Mouse (Mus musculus): ENCODE results near the gene Usp18. TPM values are rescaled to one million over a fixed set of nuclear protein-coding genes. Genes with fewer than 3 reads are reported as not detected.

Usp18 gene
- polyA plus RNA-seq, 1 experiment: 4.3 TPM

DNA sequence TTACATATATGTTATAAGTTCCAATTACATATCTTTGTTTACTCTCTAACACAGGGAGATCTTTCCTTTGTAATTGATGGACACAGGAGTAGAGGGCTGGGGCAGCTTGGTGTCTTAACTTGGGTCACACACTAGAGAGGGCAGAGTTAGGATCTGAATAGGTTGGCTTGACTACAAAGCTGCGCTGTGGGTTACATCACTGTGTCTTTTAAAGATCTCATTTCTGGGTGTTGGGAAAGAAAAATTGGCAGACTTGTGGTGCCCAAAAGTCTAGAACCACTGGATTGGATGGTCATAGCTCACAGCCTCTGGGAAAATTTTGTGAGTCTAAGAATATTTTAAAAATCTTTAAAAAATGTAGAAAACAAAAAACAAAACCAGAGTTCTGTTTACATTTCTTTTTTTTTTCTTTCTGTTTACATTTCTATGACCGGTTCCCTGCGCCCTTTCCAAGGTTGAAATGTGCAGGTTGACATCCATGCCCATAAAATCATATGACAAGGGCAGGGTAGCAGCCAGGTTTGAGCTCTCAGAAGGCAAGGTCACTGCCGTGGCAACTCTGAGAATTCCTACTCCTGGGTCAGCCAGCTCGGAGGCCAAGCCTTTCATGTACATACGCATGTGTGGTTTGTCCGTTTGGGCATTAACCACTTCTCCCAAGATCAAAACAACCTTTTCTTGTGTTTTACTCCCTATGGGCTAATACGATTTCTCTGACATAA is 23.7 kb upstream of the Usp18 start:
- no peak for TF ChIP-seq EP300 (IDR thresholded peaks at IDR 0.05; ENCODE audit: insufficient read depth, low read depth, low read length)
- no peak for TF ChIP-seq POLR2A (IDR thresholded peaks at IDR 0.05; ENCODE audit: insufficient read depth, low read length)
- no peak for TF ChIP-seq CTCF (IDR thresholded peaks at IDR 0.05; ENCODE audit: low read depth, low read length)
- H3K4me1 ChIP-seq (ENCODE audit: control insufficient read depth, insufficient read depth, low read length): no peaks in the 10 kb centered on the region
- no peaks in the 10 kb centered on the region for H3K36me3 ChIP-seq (ENCODE audit: control insufficient read depth, insufficient read depth, low read length, poor library complexity, severe bottlenecking)
- no peak overlapping the region for H3K4me3 ChIP-seq (ENCODE audit: low read depth, low read length)
- H3K27ac ChIP-seq (ENCODE audit: insufficient read depth, low read length): no peak overlapping the region
- H3K9ac ChIP-seq (ENCODE audit: low read depth, poor library complexity, severe bottlenecking): no peak overlapping the region
- no peaks in the 10 kb centered on the region for H3K27me3 ChIP-seq (ENCODE audit: control insufficient read depth, insufficient read depth, low read length, poor library complexity, severe bottlenecking)
- H3K9me3 ChIP-seq (replicated peaks; ENCODE audit: control insufficient read depth, insufficient read depth, low read length, poor library complexity, severe bottlenecking): no peaks in the 10 kb centered on the region

- no peak overlapping the region for H3K27ac ChIP-seq (ENCODE audit: insufficient read depth, low read length)
Observed at GRCm38 (mm10) chr6:121223001-121223400, 22.7 kb upstream of the Usp18 start.

DNA sequence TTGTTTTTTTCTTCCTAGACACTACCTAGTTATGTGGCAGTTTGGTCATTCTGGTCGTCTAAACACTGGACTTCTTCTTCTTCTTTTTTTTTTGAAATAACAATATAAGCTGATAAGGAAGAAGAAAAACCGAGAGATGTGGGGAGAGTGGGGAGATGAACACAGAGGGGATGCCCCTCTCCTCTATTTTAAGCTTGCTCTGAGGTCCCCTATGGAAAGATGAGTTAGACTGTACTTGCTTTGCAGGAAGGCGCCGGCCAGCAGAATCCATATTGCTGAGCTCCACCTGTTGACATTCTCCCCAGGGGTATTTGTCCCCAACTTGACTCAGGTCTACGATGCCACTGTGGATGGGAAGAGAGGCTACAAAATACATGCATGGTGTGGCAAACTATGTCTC is 21.6 kb upstream of the Usp18 start:
- no peak for TF ChIP-seq CTCF (IDR thresholded peaks at IDR 0.05; ENCODE audit: low read depth, low read length)
- no peak for TF ChIP-seq POLR2A (IDR thresholded peaks at IDR 0.05; ENCODE audit: insufficient read depth, low read length)
- TF ChIP-seq EP300 (IDR thresholded peaks at IDR 0.05; ENCODE audit: insufficient read depth, low read depth, low read length): no peak
- no peaks in the 10 kb centered on the region for H3K27me3 ChIP-seq (ENCODE audit: control insufficient read depth, insufficient read depth, low read length, poor library complexity, severe bottlenecking)
- no peak overlapping the region for H3K27ac ChIP-seq (ENCODE audit: insufficient read depth, low read length)
- no peaks in the 10 kb centered on the region for H3K4me1 ChIP-seq (ENCODE audit: control insufficient read depth, insufficient read depth, low read length)
- no peaks in the 10 kb centered on the region for H3K9me3 ChIP-seq (replicated peaks; ENCODE audit: control insufficient read depth, insufficient read depth, low read length, poor library complexity, severe bottlenecking)
- H3K36me3 ChIP-seq (ENCODE audit: control insufficient read depth, insufficient read depth, low read length, poor library complexity, severe bottlenecking): no peaks in the 10 kb centered on the region
- H3K4me3 ChIP-seq (ENCODE audit: low read depth, low read length): no peak overlapping the region
- H3K9ac ChIP-seq (ENCODE audit: low read depth, poor library complexity, severe bottlenecking): no peak overlapping the region

More at GRCm38 (mm10) chr6:121223001-121223400, 22.7 kb upstream of the Usp18 start:
- Histone ChIP-seq H3K27me3 (ENCODE audit: control insufficient read depth, insufficient read depth, low read length, poor library complexity, severe bottlenecking) (no peaks in the 10 kb centered on the region), H3K4me3 (ENCODE audit: low read depth, low read length) (no peak overlapping the region), H3K9me3 (replicated peaks; ENCODE audit: control insufficient read depth, insufficient read depth, low read length, poor library complexity, severe bottlenecking) (no peaks in the 10 kb centered on the region), H3K36me3 (ENCODE audit: control insufficient read depth, insufficient read depth, low read length, poor library complexity, severe bottlenecking) (no peaks in the 10 kb centered on the region), H3K4me1 (ENCODE audit: control insufficient read depth, insufficient read depth, low read length) (no peaks in the 10 kb centered on the region), H3K9ac (ENCODE audit: low read depth, poor library complexity, severe bottlenecking) (no peak overlapping the region)
- TF ChIP-seq EP300 (IDR thresholded peaks at IDR 0.05; ENCODE audit: insufficient read depth, low read depth, low read length) (no peak), CTCF (IDR thresholded peaks at IDR 0.05; ENCODE audit: low read depth, low read length) (no peak), POLR2A (IDR thresholded peaks at IDR 0.05; ENCODE audit: insufficient read depth, low read length) (no peak)

DNA sequence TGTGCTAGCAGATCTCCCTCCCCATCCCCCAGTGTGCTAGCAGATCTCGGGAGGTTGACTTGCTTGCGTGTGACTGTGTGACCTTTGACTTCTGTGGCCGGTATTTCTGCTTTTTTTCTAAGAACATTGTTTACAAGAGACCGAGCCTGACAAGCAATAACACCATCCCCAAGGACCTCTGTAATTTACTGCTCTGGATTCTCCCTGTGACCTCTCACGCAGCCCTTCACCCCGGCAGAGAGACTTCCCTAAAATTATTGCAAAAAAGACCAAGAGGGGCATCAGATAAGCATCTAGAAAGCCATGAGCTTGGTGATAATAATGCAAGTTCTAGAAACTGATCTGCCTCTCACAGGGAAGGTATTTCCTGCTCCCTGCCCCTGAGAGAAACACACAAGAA is 20.7 kb upstream of the Usp18 start:
- no peak overlapping the region for H3K27ac ChIP-seq (ENCODE audit: insufficient read depth, low read length)
- H3K27me3 ChIP-seq (ENCODE audit: control insufficient read depth, insufficient read depth, low read length, poor library complexity, severe bottlenecking): no peaks in the 10 kb centered on the region
- no peaks in the 10 kb centered on the region for H3K36me3 ChIP-seq (ENCODE audit: control insufficient read depth, insufficient read depth, low read length, poor library complexity, severe bottlenecking)
- H3K4me3 ChIP-seq (ENCODE audit: low read depth, low read length): no peak overlapping the region
- TF ChIP-seq POLR2A (IDR thresholded peaks at IDR 0.05; ENCODE audit: insufficient read depth, low read length): no peak
- TF ChIP-seq CTCF (IDR thresholded peaks at IDR 0.05; ENCODE audit: low read depth, low read length): no peak
- TF ChIP-seq EP300 (IDR thresholded peaks at IDR 0.05; ENCODE audit: insufficient read depth, low read depth, low read length): no peak
- no peak overlapping the region for H3K9ac ChIP-seq (ENCODE audit: low read depth, poor library complexity, severe bottlenecking)
- H3K4me1 ChIP-seq (ENCODE audit: control insufficient read depth, insufficient read depth, low read length): no peaks in the 10 kb centered on the region
- no peaks in the 10 kb centered on the region for H3K9me3 ChIP-seq (replicated peaks; ENCODE audit: control insufficient read depth, insufficient read depth, low read length, poor library complexity, severe bottlenecking)

DNA sequence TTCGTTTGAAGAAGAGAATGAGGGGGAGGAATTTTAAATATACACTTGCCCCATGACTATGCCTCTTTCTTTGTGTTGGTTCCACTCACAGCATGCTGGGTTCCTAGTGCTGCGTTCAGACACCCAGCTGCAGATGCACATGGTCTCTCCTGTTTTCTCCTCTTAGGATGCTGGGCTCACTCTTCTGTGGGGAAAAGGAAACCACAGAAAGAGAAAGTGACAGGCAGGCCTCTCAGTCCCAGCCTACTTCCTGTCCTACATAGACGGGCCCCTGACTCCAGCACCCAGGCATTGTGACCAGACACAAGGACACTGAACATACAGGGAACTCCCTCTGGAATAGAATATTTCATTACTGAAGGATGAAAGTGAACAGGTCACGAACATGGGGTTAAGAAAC is 19.7 kb upstream of the Usp18 start:
- H3K9ac ChIP-seq (ENCODE audit: low read depth, poor library complexity, severe bottlenecking): no peak overlapping the region
- TF ChIP-seq POLR2A (IDR thresholded peaks at IDR 0.05; ENCODE audit: insufficient read depth, low read length) (no peak), CTCF (IDR thresholded peaks at IDR 0.05; ENCODE audit: low read depth, low read length) (no peak), EP300 (IDR thresholded peaks at IDR 0.05; ENCODE audit: insufficient read depth, low read depth, low read length) (no peak)
- H3K27ac ChIP-seq (ENCODE audit: insufficient read depth, low read length): no peak overlapping the region
- H3K27me3 ChIP-seq (ENCODE audit: control insufficient read depth, insufficient read depth, low read length, poor library complexity, severe bottlenecking): no peaks in the 10 kb centered on the region
- H3K9me3 ChIP-seq (replicated peaks; ENCODE audit: control insufficient read depth, insufficient read depth, low read length, poor library complexity, severe bottlenecking): no peaks in the 10 kb centered on the region
- no peaks in the 10 kb centered on the region for H3K36me3 ChIP-seq (ENCODE audit: control insufficient read depth, insufficient read depth, low read length, poor library complexity, severe bottlenecking)
- no peak overlapping the region for H3K4me3 ChIP-seq (ENCODE audit: low read depth, low read length)
- H3K4me1 ChIP-seq (ENCODE audit: control insufficient read depth, insufficient read depth, low read length): no peaks in the 10 kb centered on the region

DNA sequence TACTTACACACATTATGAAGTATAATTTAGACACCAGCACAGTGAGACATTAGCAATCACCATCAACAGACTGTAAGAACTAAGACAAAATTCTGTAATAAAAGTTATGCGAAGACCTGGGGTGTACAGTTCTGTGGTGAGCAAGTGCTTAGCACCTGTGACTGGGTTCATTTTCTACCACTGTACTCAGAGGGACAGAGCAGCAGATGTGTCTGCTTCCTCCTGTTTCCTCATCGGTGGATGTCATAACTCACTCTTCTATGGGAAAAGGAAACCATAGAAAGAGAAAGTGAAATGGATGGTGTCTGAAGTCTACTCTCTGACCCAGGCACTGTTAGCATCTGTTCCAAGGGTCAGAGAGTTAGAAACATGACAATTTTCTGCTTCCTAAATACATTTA is 19.0 kb upstream of the Usp18 start:
- Histone ChIP-seq H3K9ac (ENCODE audit: low read depth, poor library complexity, severe bottlenecking) (no peak overlapping the region), H3K36me3 (ENCODE audit: control insufficient read depth, insufficient read depth, low read length, poor library complexity, severe bottlenecking) (no peaks in the 10 kb centered on the region), H3K4me1 (ENCODE audit: control insufficient read depth, insufficient read depth, low read length) (no peaks in the 10 kb centered on the region), H3K4me3 (ENCODE audit: low read depth, low read length) (no peak overlapping the region), H3K27me3 (ENCODE audit: control insufficient read depth, insufficient read depth, low read length, poor library complexity, severe bottlenecking) (no peaks in the 10 kb centered on the region), H3K9me3 (replicated peaks; ENCODE audit: control insufficient read depth, insufficient read depth, low read length, poor library complexity, severe bottlenecking) (no peaks in the 10 kb centered on the region), H3K27ac (ENCODE audit: insufficient read depth, low read length) (no peak overlapping the region)
- TF ChIP-seq EP300 (IDR thresholded peaks at IDR 0.05; ENCODE audit: insufficient read depth, low read depth, low read length) (no peak), CTCF (IDR thresholded peaks at IDR 0.05; ENCODE audit: low read depth, low read length) (no peak), POLR2A (IDR thresholded peaks at IDR 0.05; ENCODE audit: insufficient read depth, low read length) (no peak)
